Mouse (Mus musculus): ENCODE results near the gene F11. TPM values are rescaled to one million over a fixed set of nuclear protein-coding genes. Genes with fewer than 3 reads are reported as not detected.

Gene F11
- total and polyA plus RNA-seq, 3 experiments = not detected

DNA sequence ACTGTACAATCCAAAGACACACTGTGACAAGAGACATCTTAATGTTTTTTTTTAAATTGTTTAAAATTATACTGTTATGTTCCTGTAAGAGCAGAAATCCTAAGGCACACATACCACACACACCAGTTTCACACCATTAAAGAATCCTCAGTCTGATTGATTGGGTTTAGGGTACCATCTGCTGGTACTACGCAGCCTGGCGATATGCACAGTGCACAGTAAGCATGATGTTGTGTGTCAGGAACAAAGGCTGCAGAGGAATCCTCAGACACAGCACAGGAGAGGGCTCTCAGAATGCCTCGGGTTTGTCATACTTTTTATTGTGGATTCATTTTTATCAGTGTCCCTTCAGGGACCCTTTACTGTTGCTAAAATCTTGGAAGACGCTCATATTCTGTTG lies 12.5 kb upstream of the F11 start:
- Histone ChIP-seq H3K9ac (ENCODE audit: insufficient read depth, low read depth) (no peak overlapping the region), H3K79me2 (replicated peaks; ENCODE audit: control insufficient read depth, extremely low read depth, insufficient read depth, poor library complexity, severe bottlenecking) (no peaks in the 10 kb centered on the region), H3K4me3 (replicated peaks in 1 of 3; ENCODE audit: low read depth in 2 of 3, low read length in 2 of 3, poor library complexity in 1 of 3) (no peak overlapping the region), H3K4me1 (ENCODE audit: control insufficient read depth in 1 of 2, insufficient read depth in 2 of 2) (no peaks in the 10 kb centered on the region), H3K4me2 (ENCODE audit: insufficient read depth, low read depth, poor library complexity, severe bottlenecking) (no peak overlapping the region), H3K27me3 (replicated peaks) (no peaks in the 10 kb centered on the region), H3K27ac (ENCODE audit: insufficient read depth, low read depth) (no peak overlapping the region), H3K36me3 (replicated peaks in 1 of 2; ENCODE audit: control insufficient read depth in 1 of 2, insufficient read depth in 1 of 2, low read length in 1 of 2) (no peaks in the 10 kb centered on the region), H3K9me3 (replicated peaks; ENCODE audit: low read length) (peaks cover 16% of the 10 kb centered on the region)
- dilution Hi-C loops (cut with MboI; ENCODE audit: extremely low pct_ligation_motif_present, extremely low pct_unique_long_range_greater_than_20kb, low sequenced_read_pairs) = no loop called here
- TF ChIP-seq EP300 (IDR thresholded peaks at IDR 0.05; ENCODE audit: low read length) = no peak
- no peak for TF ChIP-seq UBTF (IDR thresholded peaks at IDR 0.05; ENCODE audit: low read depth, low read length)
- no peak for TF ChIP-seq NRF1 (IDR thresholded peaks at IDR 0.05; ENCODE audit: low read depth, low read length)
- TF ChIP-seq MYC (IDR thresholded peaks at IDR 0.05; ENCODE audit: low read depth, low read length) = no peak
- TF ChIP-seq NELFE (IDR thresholded peaks at IDR 0.05; ENCODE audit: low read depth, low read length) = no peak
- no peak for TF ChIP-seq MAX (IDR thresholded peaks at IDR 0.05; ENCODE audit: low read length)
- no peak for TF ChIP-seq GABPA (IDR thresholded peaks at IDR 0.05; ENCODE audit: insufficient replicate concordance, low read depth, low read length)
- DNase-seq (ENCODE audit: extremely low read depth) = no peak
- in situ Hi-C loops (cut with MboI; ENCODE audit: low pct_ligation_motif_present, low pct_unique_long_range_greater_than_20kb, low sequenced_read_pairs) = no loop called here

DNA sequence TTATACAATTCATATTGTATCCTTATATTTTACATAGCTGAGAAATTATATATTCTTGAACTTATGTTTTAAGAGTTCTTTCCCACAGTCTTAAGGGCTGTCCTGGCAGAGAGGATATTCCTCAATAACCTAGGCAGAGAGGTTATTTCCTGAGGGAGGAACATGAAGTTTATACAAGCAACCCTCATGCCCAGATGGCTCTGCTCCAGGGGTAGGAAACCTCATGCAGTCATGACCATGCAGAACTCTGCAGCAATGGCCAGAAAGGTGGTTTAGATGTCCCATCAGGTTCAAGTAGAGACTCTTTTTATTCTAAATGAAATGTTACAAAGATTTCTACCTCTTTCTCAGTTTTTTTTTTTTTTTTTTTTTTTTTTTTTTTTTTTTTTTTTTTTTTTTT lies 7.2 kb upstream of the F11 start:
- no peak overlapping the region for H3K4me3 ChIP-seq (replicated peaks in 1 of 3; ENCODE audit: low read depth in 2 of 3, low read length in 2 of 3, poor library complexity in 1 of 3)
- H3K9me3 ChIP-seq (replicated peaks; ENCODE audit: low read length) = peaks cover 23% of the 10 kb centered on the region
- TF ChIP-seq USF1 (IDR thresholded peaks at IDR 0.05; ENCODE audit: low read depth, low read length) (no peak), POLR2AphosphoS2 (IDR thresholded peaks at IDR 0.05; ENCODE audit: low read depth, low read length) (no peak), UBTF (IDR thresholded peaks at IDR 0.05; ENCODE audit: low read depth, low read length) (no peak), JUN (IDR thresholded peaks at IDR 0.05; ENCODE audit: insufficient read depth, low read depth, low read length) (no peak), ZMIZ1 (IDR thresholded peaks at IDR 0.05; ENCODE audit: low read depth, low read length) (no peak), USF2 (conservative IDR thresholded peaks at IDR 0.05; ENCODE audit: low read depth, low read length) (no peak), KAT2A (IDR thresholded peaks at IDR 0.05; ENCODE audit: insufficient replicate concordance, low read length) (no peak), SIN3A (IDR thresholded peaks at IDR 0.05; ENCODE audit: low read length) (no peak), ETS1 (conservative IDR thresholded peaks at IDR 0.05; ENCODE audit: low read depth, low read length) (no peak), MYC (IDR thresholded peaks at IDR 0.05; ENCODE audit: low read depth, low read length) (no peak), MAX (IDR thresholded peaks at IDR 0.05; ENCODE audit: low read length) (no peak), NELFE (IDR thresholded peaks at IDR 0.05; ENCODE audit: low read depth, low read length) (no peak), SMC3 (IDR thresholded peaks at IDR 0.05; ENCODE audit: low read depth, low read length) (no peak), MAFK (IDR thresholded peaks at IDR 0.05; ENCODE audit: insufficient replicate concordance, low read length) (no peak), ELF1 (IDR thresholded peaks at IDR 0.05; ENCODE audit: low read depth, low read length) (no peak), HCFC1 (IDR thresholded peaks at IDR 0.05; ENCODE audit: low read depth, low read length) (no peak), RAD21 (IDR thresholded peaks at IDR 0.05; ENCODE audit: low read depth, low read length) (no peak), E2F4 (IDR thresholded peaks at IDR 0.05; ENCODE audit: insufficient replicate concordance, low read depth, low read length) (no peak), PAX5 (IDR thresholded peaks at IDR 0.05; ENCODE audit: low read length) (no peak), NRF1 (IDR thresholded peaks at IDR 0.05; ENCODE audit: low read depth, low read length) (no peak)
- H3K27ac ChIP-seq (ENCODE audit: insufficient read depth, low read depth) = no peak overlapping the region
- no peaks in the 10 kb centered on the region for H3K79me2 ChIP-seq (replicated peaks; ENCODE audit: control insufficient read depth, extremely low read depth, insufficient read depth, poor library complexity, severe bottlenecking)
- H3K4me1 ChIP-seq (ENCODE audit: control insufficient read depth in 1 of 2, insufficient read depth in 2 of 2) = no peaks in the 10 kb centered on the region
- dilution Hi-C loops (cut with MboI; ENCODE audit: extremely low pct_ligation_motif_present, extremely low pct_unique_long_range_greater_than_20kb, low sequenced_read_pairs) = no loop called here
- in situ Hi-C loops (cut with MboI; ENCODE audit: low pct_ligation_motif_present, low pct_unique_long_range_greater_than_20kb, low sequenced_read_pairs) = no loop called here
- H3K4me2 ChIP-seq (ENCODE audit: insufficient read depth, low read depth, poor library complexity, severe bottlenecking) = no peak overlapping the region
- DNase-seq (ENCODE audit: extremely low read depth) = no peak
- H3K27me3 ChIP-seq (replicated peaks) = no peaks in the 10 kb centered on the region
- no peaks in the 10 kb centered on the region for H3K36me3 ChIP-seq (replicated peaks in 1 of 2; ENCODE audit: control insufficient read depth in 1 of 2, insufficient read depth in 1 of 2, low read length in 1 of 2)
- H3K9ac ChIP-seq (ENCODE audit: insufficient read depth, low read depth) = no peak overlapping the region
